Mouse (Mus musculus): ENCODE data around the gene Car12. TPM values are rescaled to one million over a fixed set of nuclear protein-coding genes. Genes with fewer than 3 reads are reported as not detected.
A peak's percentile ranks its signal among the peaks of the same experiment; 100 is the strongest.

The Car12 gene
- polyA plus RNA-seq (2012; rRNA removed): 0.48 and 0.74 TPM in 2 replicates

DNA sequence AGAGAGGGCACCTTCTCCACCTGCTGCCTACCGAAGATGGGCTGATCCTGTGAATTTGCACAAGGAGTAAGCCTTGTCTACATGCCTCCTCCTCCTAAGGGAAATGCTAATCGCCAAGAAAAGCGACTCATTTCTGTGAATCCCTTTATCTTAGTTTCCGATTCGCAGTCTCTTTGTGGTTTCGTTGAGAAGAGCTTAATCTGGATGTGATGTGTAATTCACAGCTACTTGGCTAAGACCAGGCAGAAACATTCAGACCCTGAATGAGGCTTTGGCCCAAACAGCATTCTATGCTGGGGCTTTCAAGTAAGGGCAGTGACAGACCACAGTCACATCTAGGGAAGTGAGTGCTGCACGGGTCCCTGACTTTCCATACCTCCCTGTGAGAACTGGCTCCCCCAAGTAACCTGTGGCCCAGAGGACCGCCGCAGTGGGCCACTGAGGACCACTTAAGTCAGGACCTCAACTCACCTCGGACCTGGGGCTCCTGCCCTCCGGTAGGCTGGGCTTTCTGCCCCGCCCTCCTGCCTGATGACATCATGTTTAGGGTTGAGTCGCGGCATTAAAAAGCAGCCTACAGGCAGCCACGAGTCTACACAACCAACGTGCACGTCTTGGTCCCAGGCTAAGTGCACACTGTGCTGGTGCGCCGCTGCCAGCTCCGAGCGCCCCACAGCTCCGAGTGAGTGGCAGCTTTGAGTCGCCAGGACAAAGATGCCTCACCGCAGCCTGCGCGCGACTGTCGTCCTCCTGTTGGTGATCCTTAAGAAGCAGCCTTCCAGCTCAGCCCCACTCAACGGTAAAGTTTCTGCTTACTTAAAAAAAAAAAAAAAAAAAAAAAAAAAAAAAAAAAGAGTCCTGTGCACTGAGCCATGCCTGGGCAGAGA, at the start of gene Car12:
Gene Car12 (plus strand): TSS at position 552 of the 887 bp plus-strand sequence.
- Histone ChIP-seq H3K36me3 (ENCODE audit: control insufficient read depth, insufficient read depth, low read length) (no peaks in the 10 kb centered on the region), H3K27me3 (ENCODE audit: control insufficient read depth, insufficient read depth, low read length) (no peaks in the 10 kb centered on the region), H3K27ac (ENCODE audit: insufficient read depth, low read length) (no peak within 1 kb of the TSS), H3K4me1 (ENCODE audit: control insufficient read depth, insufficient read depth, insufficient read length) (0 out of 2 replicates have a peak, but pooled peaks cover 4% of the 10 kb centered on the region), H3K4me3 (ENCODE audit: extremely low read depth, insufficient read depth, insufficient read length) (peak within 1 kb of the TSS; percentile 53)
- peak; percentile 12 to 26 for DNase-seq (ENCODE audit: low read depth in 1 of 2, low spot score in 2 of 2)
- 13% methylated on average over 29 of the region's 29 CpGs for WGBS
- TF ChIP-seq CTCF (IDR thresholded peaks at IDR 0.05; ENCODE audit: extremely low read depth, insufficient read depth, insufficient read length, insufficient replicate concordance) (no peak), POLR2A (IDR thresholded peaks at IDR 0.05; ENCODE audit: low read depth, low read length) (no peak)

GRCm38 (mm10) chr9:66663764-66664163, 49.7 kb upstream of the Car12 start:
- Histone ChIP-seq H3K27me3 (ENCODE audit: control insufficient read depth, insufficient read depth, low read length) (no peaks in the 10 kb centered on the region), H3K36me3 (ENCODE audit: control insufficient read depth, insufficient read depth, low read length) (no peaks in the 10 kb centered on the region), H3K4me3 (ENCODE audit: extremely low read depth, insufficient read depth, insufficient read length) (no peak overlapping the region), H3K4me1 (ENCODE audit: control insufficient read depth, insufficient read depth, insufficient read length) (no peaks in the 10 kb centered on the region), H3K27ac (ENCODE audit: insufficient read depth, low read length) (no peak overlapping the region)
- no peak for TF ChIP-seq POLR2A (IDR thresholded peaks at IDR 0.05; ENCODE audit: low read depth, low read length)
- TF ChIP-seq CTCF (IDR thresholded peaks at IDR 0.05; ENCODE audit: extremely low read depth, insufficient read depth, insufficient read length, insufficient replicate concordance): no peak
- WGBS: 46% methylated on average over 3 of the region's 3 CpGs
- no peak for DNase-seq (ENCODE audit: low read depth in 1 of 2, low spot score in 2 of 2)

DNA sequence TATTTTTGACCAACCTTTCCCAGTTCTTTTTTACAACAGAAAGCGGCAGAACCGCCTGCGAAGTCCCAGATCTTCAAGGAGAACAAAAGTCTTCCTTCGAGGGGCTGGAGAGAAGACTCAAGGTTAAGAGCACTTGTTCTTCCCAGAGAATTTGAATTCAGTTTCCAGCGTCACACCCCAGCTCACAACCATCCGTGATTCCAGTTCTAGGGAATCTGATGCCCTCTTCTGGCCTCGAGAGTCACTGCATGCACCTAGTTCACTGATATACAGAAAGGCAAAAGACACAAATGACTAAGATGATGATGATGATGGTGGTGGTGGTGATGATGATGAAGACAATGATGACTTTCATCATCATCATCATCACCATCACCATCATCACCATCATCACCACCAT, 48.9 kb upstream of the Car12 start:
- WGBS: 93% methylated on average over 7 of the region's 7 CpGs
- DNase-seq (ENCODE audit: low read depth in 1 of 2, low spot score in 2 of 2): no peak
- no peaks in the 10 kb centered on the region for H3K4me1 ChIP-seq (ENCODE audit: control insufficient read depth, insufficient read depth, insufficient read length)
- H3K4me3 ChIP-seq (ENCODE audit: extremely low read depth, insufficient read depth, insufficient read length): no peak overlapping the region
- H3K36me3 ChIP-seq (ENCODE audit: control insufficient read depth, insufficient read depth, low read length): no peaks in the 10 kb centered on the region
- H3K27me3 ChIP-seq (ENCODE audit: control insufficient read depth, insufficient read depth, low read length): no peaks in the 10 kb centered on the region
- no peak for TF ChIP-seq CTCF (IDR thresholded peaks at IDR 0.05; ENCODE audit: extremely low read depth, insufficient read depth, insufficient read length, insufficient replicate concordance)
- TF ChIP-seq POLR2A (IDR thresholded peaks at IDR 0.05; ENCODE audit: low read depth, low read length): no peak
- H3K27ac ChIP-seq (ENCODE audit: insufficient read depth, low read length): no peak overlapping the region

GRCm38 (mm10) chr9:66666153-66666552, 47.3 kb upstream of the Car12 start:
- no peaks in the 10 kb centered on the region for H3K4me1 ChIP-seq (ENCODE audit: control insufficient read depth, insufficient read depth, insufficient read length)
- DNase-seq (ENCODE audit: low read depth in 1 of 2, low spot score in 2 of 2): no peak
- no peaks in the 10 kb centered on the region for H3K27me3 ChIP-seq (ENCODE audit: control insufficient read depth, insufficient read depth, low read length)
- WGBS: 85% methylated on average over 3 of the region's 3 CpGs
- no peak overlapping the region for H3K4me3 ChIP-seq (ENCODE audit: extremely low read depth, insufficient read depth, insufficient read length)
- H3K36me3 ChIP-seq (ENCODE audit: control insufficient read depth, insufficient read depth, low read length): no peaks in the 10 kb centered on the region
- TF ChIP-seq POLR2A (IDR thresholded peaks at IDR 0.05; ENCODE audit: low read depth, low read length): no peak
- no peak for TF ChIP-seq CTCF (IDR thresholded peaks at IDR 0.05; ENCODE audit: extremely low read depth, insufficient read depth, insufficient read length, insufficient replicate concordance)
- H3K27ac ChIP-seq (ENCODE audit: insufficient read depth, low read length): no peak overlapping the region

DNA sequence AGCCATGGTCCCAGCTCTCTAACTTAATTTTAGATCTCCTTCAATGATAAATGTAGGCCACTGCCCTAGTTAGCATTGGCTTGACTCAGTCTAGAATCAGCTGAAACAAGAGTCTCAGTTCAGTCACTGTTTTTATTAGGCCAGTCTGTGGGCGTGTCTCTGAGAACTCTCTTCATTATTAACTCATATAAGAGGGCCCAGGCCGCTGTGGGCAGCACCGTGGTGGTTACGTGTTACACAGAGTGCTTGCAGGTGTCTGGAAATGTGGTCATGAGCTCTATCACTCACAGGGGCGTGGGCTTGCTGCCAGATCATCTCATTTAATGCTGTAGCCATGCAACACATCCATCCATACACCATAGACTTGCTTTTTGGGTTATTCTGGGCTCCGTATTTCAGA, 46.4 kb upstream of the Car12 start:
- no peak for DNase-seq (ENCODE audit: low read depth in 1 of 2, low spot score in 2 of 2)
- H3K27me3 ChIP-seq (ENCODE audit: control insufficient read depth, insufficient read depth, low read length): no peaks in the 10 kb centered on the region
- no peak for TF ChIP-seq POLR2A (IDR thresholded peaks at IDR 0.05; ENCODE audit: low read depth, low read length)
- TF ChIP-seq CTCF (IDR thresholded peaks at IDR 0.05; ENCODE audit: extremely low read depth, insufficient read depth, insufficient read length, insufficient replicate concordance): no peak
- 65% methylated on average over 6 of the region's 6 CpGs for WGBS
- no peak overlapping the region for H3K4me3 ChIP-seq (ENCODE audit: extremely low read depth, insufficient read depth, insufficient read length)
- no peaks in the 10 kb centered on the region for H3K36me3 ChIP-seq (ENCODE audit: control insufficient read depth, insufficient read depth, low read length)
- no peak overlapping the region for H3K27ac ChIP-seq (ENCODE audit: insufficient read depth, low read length)
- no peaks in the 10 kb centered on the region for H3K4me1 ChIP-seq (ENCODE audit: control insufficient read depth, insufficient read depth, insufficient read length)

GRCm38 (mm10) chr9:66667868-66668267, 45.6 kb upstream of the Car12 start:
- Histone ChIP-seq H3K27ac (ENCODE audit: insufficient read depth, low read length) (no peak overlapping the region), H3K36me3 (ENCODE audit: control insufficient read depth, insufficient read depth, low read length) (no peaks in the 10 kb centered on the region), H3K4me3 (ENCODE audit: extremely low read depth, insufficient read depth, insufficient read length) (no peak overlapping the region), H3K27me3 (ENCODE audit: control insufficient read depth, insufficient read depth, low read length) (no peaks in the 10 kb centered on the region), H3K4me1 (ENCODE audit: control insufficient read depth, insufficient read depth, insufficient read length) (no peaks in the 10 kb centered on the region)
- 94% methylated on average over 4 of the region's 4 CpGs for WGBS
- TF ChIP-seq POLR2A (IDR thresholded peaks at IDR 0.05; ENCODE audit: low read depth, low read length) (no peak), CTCF (IDR thresholded peaks at IDR 0.05; ENCODE audit: extremely low read depth, insufficient read depth, insufficient read length, insufficient replicate concordance) (no peak)
- DNase-seq (ENCODE audit: low read depth in 1 of 2, low spot score in 2 of 2): no peak

- DNase-seq (ENCODE audit: low read depth in 1 of 2, low spot score in 2 of 2): peak in 1 of 2 experiments; percentile 25
- H3K4me1 ChIP-seq (ENCODE audit: control insufficient read depth, insufficient read depth, insufficient read length): no peaks in the 10 kb centered on the region
- TF ChIP-seq CTCF (IDR thresholded peaks at IDR 0.05; ENCODE audit: extremely low read depth, insufficient read depth, insufficient read length, insufficient replicate concordance) (no peak), POLR2A (IDR thresholded peaks at IDR 0.05; ENCODE audit: low read depth, low read length) (no peak)
- no peak overlapping the region for H3K4me3 ChIP-seq (ENCODE audit: extremely low read depth, insufficient read depth, insufficient read length)
- WGBS: 30% methylated on average over 7 of the region's 7 CpGs
- H3K36me3 ChIP-seq (ENCODE audit: control insufficient read depth, insufficient read depth, low read length): no peaks in the 10 kb centered on the region
- no peaks in the 10 kb centered on the region for H3K27me3 ChIP-seq (ENCODE audit: control insufficient read depth, insufficient read depth, low read length)
- H3K27ac ChIP-seq (ENCODE audit: insufficient read depth, low read length): no peak overlapping the region
Observed at GRCm38 (mm10) chr9:66669561-66670078, 43.9 kb upstream of the Car12 start.
